Mouse (Mus musculus): ENCODE data around the gene Gucy2d. TPM values are rescaled to one million over a fixed set of nuclear protein-coding genes. Genes with fewer than 3 reads are reported as not detected.

The Gucy2d gene
- polyA plus RNA-seq (2012; rRNA removed) = 0.07 and 0.15 TPM in 2 replicates

DNA sequence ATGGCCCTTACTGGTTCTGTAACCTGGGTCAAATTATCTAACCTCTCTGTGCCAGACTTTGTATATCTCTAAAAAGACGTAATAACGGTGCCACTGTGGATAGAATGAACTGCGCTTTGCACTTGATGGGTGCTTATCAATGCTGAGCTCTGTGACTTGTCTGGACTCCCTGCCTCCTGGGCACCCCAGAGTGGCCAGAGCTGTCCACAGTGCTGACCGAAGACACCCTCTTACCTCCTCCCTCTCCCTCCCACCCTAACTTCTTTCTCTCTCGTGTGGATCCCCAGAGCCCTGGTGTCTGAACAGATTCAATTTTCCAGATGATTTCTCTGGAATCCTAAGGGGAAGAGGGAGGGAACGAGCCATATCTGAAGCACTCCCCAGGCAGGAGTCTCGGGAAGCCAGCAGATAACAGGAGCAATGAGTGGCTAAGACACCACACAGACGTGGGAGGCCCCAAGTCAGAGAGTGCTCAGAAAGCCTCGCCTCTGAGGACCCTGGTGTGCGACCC, at the start of gene Gucy2d:
TSS of gene Gucy2d (plus strand) at position 461 of the 511 bp plus-strand sequence.

GRCm38 (mm10) chr7:98489131-98489530, 48.9 kb downstream of the Gucy2d start, which contains the start of gene Lrrc32:
Lrrc32 (plus strand) TSS chr7:98489283.

Other genes starting within 250 kb of the Gucy2d start
- 0.26 and 0.30 TPM in 2 replicates for gene B3gnt6, start 240.9 kb upstream of the Gucy2d start, polyA plus RNA-seq (2012; rRNA removed)
- gene Acer3, start 119.2 kb upstream of the Gucy2d start, polyA plus RNA-seq (2012; rRNA removed) = 9.1 and 12.5 TPM in 2 replicates
- 13.2 and 16.7 TPM in 2 replicates for gene Tsku, start 79.1 kb upstream of the Gucy2d start, polyA plus RNA-seq (2012; rRNA removed)
- 4.3 and 6.8 TPM in 2 replicates for gene Lrrc32, start 48.9 kb downstream of the Gucy2d start, polyA plus RNA-seq (2012; rRNA removed)
- gene Emsy, start 216.4 kb downstream of the Gucy2d start, polyA plus RNA-seq (2012; rRNA removed) = 58.2 TPM in 2 replicates

All from central nervous system, embryonic 14 days (tissue).